Mouse (Mus musculus): ENCODE results near the gene Rap2a. TPM values are rescaled to one million over a fixed set of nuclear protein-coding genes. Genes with fewer than 3 reads are reported as not detected.

Gene Rap2a
- total and polyA plus RNA-seq, 3 experiments, result 5.1 to 8.6 TPM; not detected in 1

DNA sequence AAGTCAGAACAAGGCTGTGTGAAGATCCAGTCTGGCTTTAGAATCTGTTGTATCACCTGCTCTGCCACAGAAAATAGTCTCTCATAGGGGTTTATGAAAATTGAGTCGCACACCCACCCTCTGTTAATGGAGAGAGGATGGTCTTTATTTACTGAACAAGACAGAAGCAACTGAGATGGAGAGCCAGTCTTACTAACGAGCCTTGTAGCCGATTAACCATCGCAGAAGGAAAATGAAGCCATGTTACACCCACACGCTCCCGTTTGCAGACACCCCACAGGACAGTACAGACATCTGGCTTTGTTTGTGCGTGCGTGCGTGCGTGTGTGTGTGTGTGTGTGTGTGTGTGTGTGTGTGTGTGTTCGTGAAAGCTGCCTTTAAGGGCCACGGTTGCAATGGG is 26.2 kb downstream of the Rap2a start:
- DNase-seq (ENCODE audit: low read depth, low spot score), result no peak
- H3K27me3 ChIP-seq (ENCODE audit: control insufficient read depth in 1 of 2, insufficient read depth in 2 of 2, low read length in 2 of 2), result no peaks in the 10 kb centered on the region
- H3K79me2 ChIP-seq (ENCODE audit: control insufficient read depth, insufficient read depth, low read length, poor library complexity), result no peaks in the 10 kb centered on the region
- no peak overlapping the region for H3K4me3 ChIP-seq (ENCODE audit: control insufficient read depth in 1 of 2, insufficient read depth in 1 of 2, low read depth in 2 of 2, low read length in 2 of 2)
- no peaks in the 10 kb centered on the region for H3K9me3 ChIP-seq (replicated peaks; ENCODE audit: insufficient read depth, low read length)
- TF ChIP-seq CTCF (IDR thresholded peaks at IDR 0.05 in 2 of 3, conservative IDR thresholded peaks at IDR 0.05 in 1 of 3; ENCODE audit: control insufficient read depth in 1 of 3, insufficient read depth in 1 of 3, low read depth in 2 of 3, low read length in 3 of 3, poor library complexity in 1 of 3, severe bottlenecking in 1 of 3) (no peak), UBTF (IDR thresholded peaks at IDR 0.05; ENCODE audit: borderline replicate concordance, insufficient read depth, low read depth, low read length) (no peak)
- H3K36me3 ChIP-seq (ENCODE audit: control insufficient read depth in 1 of 2, insufficient read depth in 2 of 2, low read length in 2 of 2), result no peaks in the 10 kb centered on the region
- no peaks in the 10 kb centered on the region for H3K4me1 ChIP-seq (ENCODE audit: control insufficient read depth in 1 of 2, insufficient read depth in 2 of 2, low read length in 2 of 2)
- no peak overlapping the region for H3K9ac ChIP-seq (ENCODE audit: control insufficient read depth, low read depth, low read length, poor library complexity, severe bottlenecking)
- no peak overlapping the region for H3K27ac ChIP-seq (ENCODE audit: control insufficient read depth, low read depth, low read length)

- no peak overlapping the region for H3K4me3 ChIP-seq (ENCODE audit: control insufficient read depth in 1 of 2, insufficient read depth in 1 of 2, low read depth in 2 of 2, low read length in 2 of 2)
- DNase-seq (ENCODE audit: low read depth, low spot score), result no peak
- H3K9me3 ChIP-seq (replicated peaks; ENCODE audit: insufficient read depth, low read length), result no peaks in the 10 kb centered on the region
- H3K27ac ChIP-seq (ENCODE audit: control insufficient read depth, low read depth, low read length), result no peak overlapping the region
- H3K9ac ChIP-seq (ENCODE audit: control insufficient read depth, low read depth, low read length, poor library complexity, severe bottlenecking), result no peak overlapping the region
- no peak for TF ChIP-seq EP300 (IDR thresholded peaks at IDR 0.05; ENCODE audit: low read depth in 1 of 2, low read length in 2 of 2)
- TF ChIP-seq ZMIZ1 (IDR thresholded peaks at IDR 0.05; ENCODE audit: low read depth, low read length), result no peak
- no peak for TF ChIP-seq E2F4 (IDR thresholded peaks at IDR 0.05; ENCODE audit: borderline replicate concordance, low read depth, low read length)
- no peak for TF ChIP-seq POLR2AphosphoS5 (IDR thresholded peaks at IDR 0.05; ENCODE audit: borderline replicate concordance, low read depth, low read length)
- no peak for TF ChIP-seq MXI1 (IDR thresholded peaks at IDR 0.05; ENCODE audit: low read depth, low read length)
- no peak for TF ChIP-seq POLR2AphosphoS2 (IDR thresholded peaks at IDR 0.05; ENCODE audit: low read length)
- no peak for TF ChIP-seq ELF1 (IDR thresholded peaks at IDR 0.05; ENCODE audit: low read depth, low read length)
- no peak for TF ChIP-seq SIN3A (IDR thresholded peaks at IDR 0.05; ENCODE audit: low read length)
- TF ChIP-seq MAZ (IDR thresholded peaks at IDR 0.05; ENCODE audit: low read depth, low read length), result no peak
- no peak for TF ChIP-seq ETS1 (IDR thresholded peaks at IDR 0.05; ENCODE audit: low read depth, low read length)
- no peak for TF ChIP-seq CHD1 (IDR thresholded peaks at IDR 0.05; ENCODE audit: low read depth, low read length)
- TF ChIP-seq UBTF (IDR thresholded peaks at IDR 0.05; ENCODE audit: borderline replicate concordance, insufficient read depth, low read depth, low read length), result no peak
- TF ChIP-seq POLR2A (IDR thresholded peaks at IDR 0.05; ENCODE audit: control insufficient read depth in 1 of 2, insufficient read depth in 1 of 2, low read depth in 1 of 2, low read length in 2 of 2, poor library complexity in 1 of 2), result no peak
- TF ChIP-seq GATA1 (IDR thresholded peaks at IDR 0.05; ENCODE audit: low read depth, low read length), result no peak
- no peak for TF ChIP-seq MYC (IDR thresholded peaks at IDR 0.05; ENCODE audit: low read depth, low read length)
- no peak for TF ChIP-seq MYB (IDR thresholded peaks at IDR 0.05; ENCODE audit: low read depth, low read length)
- no peaks in the 10 kb centered on the region for H3K79me2 ChIP-seq (ENCODE audit: control insufficient read depth, insufficient read depth, low read length, poor library complexity)
- H3K4me1 ChIP-seq (ENCODE audit: control insufficient read depth in 1 of 2, insufficient read depth in 2 of 2, low read length in 2 of 2), result no peaks in the 10 kb centered on the region
- H3K27me3 ChIP-seq (ENCODE audit: control insufficient read depth in 1 of 2, insufficient read depth in 2 of 2, low read length in 2 of 2), result no peaks in the 10 kb centered on the region
- H3K36me3 ChIP-seq (ENCODE audit: control insufficient read depth in 1 of 2, insufficient read depth in 2 of 2, low read length in 2 of 2), result no peaks in the 10 kb centered on the region
These were observed 26.8 kb downstream of the Rap2a start for GRCm38 (mm10) chr14:120504928-120505461.

Data from MEL (cell line).